Mouse (Mus musculus) neural tube, embryonic 14.5 days (tissue): ENCODE results near the gene Olfr1112. TPM values are rescaled to one million over a fixed set of nuclear protein-coding genes. Genes with fewer than 3 reads are reported as not detected.
"Not testable (repeated sequence)": the region's sequence is repeated elsewhere in the genome, so short reads cannot be mapped to it uniquely, and the experiment has no call there.

Source experiments
- ATAC-seq: fragments of 200-750 bp; cut with Nextera tagmentation; 2 replicates; pipeline ENCODE4 v1.8.0; 2017; ENCODE audit warnings: low read depth, mild to moderate bottlenecking, moderate TSS enrichment, moderate library complexity
- H3K27ac ChIP-seq: fragments of 300-500 bp; sonication (generic); 2 replicates; pipeline ENCODE4 v1.5.1; 2014; ENCODE audit warnings: low read depth, mild to moderate bottlenecking, control low read depth, low read length, moderate library complexity, mixed read lengths
- H3K27me3 ChIP-seq: fragments of 300-500 bp; sonication (generic); 2 replicates; pipeline ENCODE4 v1.6.1; 2014; ENCODE audit warnings: low read length; ENCODE audit not compliant: control insufficient read depth, insufficient read depth
- H3K36me3 ChIP-seq: fragments of 300-500 bp; sonication (generic); 2 replicates; pipeline ENCODE4 v1.6.1; 2014; ENCODE audit warnings: low read length, mixed read lengths; ENCODE audit not compliant: control insufficient read depth, insufficient read depth
- H3K4me1 ChIP-seq: fragments of 300-500 bp; sonication (generic); 2 replicates; pipeline ENCODE4 v1.6.1; 2014; ENCODE audit warnings: low read length; ENCODE audit not compliant: control insufficient read depth, insufficient read depth
- H3K4me2 ChIP-seq: fragments of 300-500 bp; sonication (generic); 2 replicates; pipeline ENCODE4 v1.6.1; 2014; ENCODE audit warnings: mild to moderate bottlenecking, low read depth, low read length, control low read depth
- H3K4me3 ChIP-seq: fragments of 300-500 bp; sonication (generic); 2 replicates; pipeline ENCODE4 v1.5.1; 2014; ENCODE audit warnings: low read depth, low read length, control low read depth, mixed read lengths
- H3K9ac ChIP-seq: fragments of 300-500 bp; sonication (generic); replicated peaks from 2 replicates; pipeline ENCODE4 v1.6.1; 2014; ENCODE audit warnings: low read depth, mild to moderate bottlenecking, control low read depth, low read length, mixed read lengths
- H3K9me3 ChIP-seq: fragments of 300-500 bp; sonication (generic); 2 replicates; pipeline ENCODE4 v1.6.1; 2016; ENCODE audit warnings: low read length; ENCODE audit not compliant: control insufficient read depth
- WGBS: fragments of 180-500 bp; shearing (Covaris S2); extraction: QIAGEN DNeasy Blood & Tissue Kit; methylation state at CpG from one replicate; pipeline ENCODE4 v1.1.7; 2014; 5-methylcytosine and 5-hydroxymethylcytosine counted together
- polyA plus RNA-seq: library from polyadenylated mRNA; unstranded; fragments of >200 nt; fragmentation: Nextera tagmentation; extraction: Ambion mirVana; gene quantifications from 2 replicates; pipeline ENCODE4 v1.2.1, GENCODE M21; 2014

Gene Olfr1112
- not detected in 2 replicates for polyA plus RNA-seq

DNA sequence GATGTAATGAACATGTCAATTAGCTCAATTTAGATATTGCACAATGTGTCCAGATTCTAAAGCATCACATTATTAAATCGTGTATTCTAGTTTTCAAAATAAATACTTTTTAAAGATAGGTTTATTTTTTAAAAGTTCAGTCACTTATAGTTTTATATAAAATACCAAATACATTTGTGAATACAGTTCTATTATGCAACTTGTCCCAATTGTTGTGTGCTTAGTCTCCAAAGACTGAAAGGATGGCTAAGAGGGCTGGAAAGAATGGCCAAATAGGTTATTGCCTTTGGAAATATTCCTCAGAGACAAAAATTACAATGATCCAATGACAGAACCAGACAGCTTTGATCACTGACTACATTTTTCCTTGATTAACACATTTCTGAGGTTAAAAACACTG is at the start of gene Olfr1112:
Olfr1112 (plus strand) TSS at position 301 of the 400 bp plus-strand sequence.
- Histone ChIP-seq H3K4me2 (no peak within 1 kb of the TSS), H3K27ac (no peak within 1 kb of the TSS), H3K36me3 (no peaks in the 10 kb centered on the region), H3K27me3 (no peaks in the 10 kb centered on the region), H3K9me3 (no peaks in the 10 kb centered on the region), H3K4me3 (no peak within 1 kb of the TSS), H3K4me1 (no peaks in the 10 kb centered on the region), H3K9ac (no peak within 1 kb of the TSS)
- WGBS, result 80% methylated on average over 1 of the region's 1 CpGs
- no peak for ATAC-seq

DNA sequence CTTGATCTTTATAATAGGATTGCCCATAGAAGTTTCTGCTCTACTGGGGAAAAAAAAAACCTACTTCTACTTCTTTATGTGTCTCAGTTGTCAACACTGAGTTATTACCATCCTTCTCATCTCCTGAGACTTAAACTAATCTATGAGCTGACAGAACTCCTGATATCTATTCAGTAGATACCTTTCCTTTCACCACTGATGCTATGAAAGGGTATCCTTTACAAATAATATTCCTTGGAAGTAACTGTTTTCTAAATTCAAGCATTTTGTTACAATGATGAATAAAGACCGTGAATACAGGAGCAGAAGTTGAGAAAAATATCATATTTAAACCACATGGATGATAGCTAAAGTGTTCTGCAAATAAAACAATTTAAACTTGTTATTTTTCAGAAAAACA is 47.4 kb upstream of the Olfr1112 start, which contains the start of gene Olfr1110:
Olfr1110 (minus strand) TSS at position 101 of the 400 bp plus-strand sequence.
- H3K27ac ChIP-seq, result no peak within 1 kb of the TSS
- no peak within 1 kb of the TSS for H3K4me2 ChIP-seq
- H3K4me3 ChIP-seq, result no peak within 1 kb of the TSS
- WGBS, result 82% methylated on average over 1 of the region's 1 CpGs
- ATAC-seq, result no peak
- H3K9ac ChIP-seq, result no peak within 1 kb of the TSS
- H3K4me1 ChIP-seq, result no peaks in the 10 kb centered on the region
- H3K36me3 ChIP-seq, result no peaks in the 10 kb centered on the region
- H3K9me3 ChIP-seq, result no peaks in the 10 kb centered on the region
- H3K27me3 ChIP-seq, result no peaks in the 10 kb centered on the region

- Histone ChIP-seq H3K4me1 (no peaks in the 10 kb centered on the region), H3K27me3 (no peaks in the 10 kb centered on the region), H3K27ac (no peak within 1 kb of the TSS), H3K4me3 (no peak within 1 kb of the TSS), H3K9ac (no peak within 1 kb of the TSS), H3K4me2 (no peak within 1 kb of the TSS), H3K36me3 (no peaks in the 10 kb centered on the region), H3K9me3 (no peaks in the 10 kb centered on the region)
- ATAC-seq, result no peak
These were observed 35.1 kb upstream of the Olfr1112 start, which contains the start of gene Olfr1111 for GRCm38 (mm10) chr2:87152524-87152923. Gene Olfr1111 (minus strand): TSS chr2:87152624.

DNA sequence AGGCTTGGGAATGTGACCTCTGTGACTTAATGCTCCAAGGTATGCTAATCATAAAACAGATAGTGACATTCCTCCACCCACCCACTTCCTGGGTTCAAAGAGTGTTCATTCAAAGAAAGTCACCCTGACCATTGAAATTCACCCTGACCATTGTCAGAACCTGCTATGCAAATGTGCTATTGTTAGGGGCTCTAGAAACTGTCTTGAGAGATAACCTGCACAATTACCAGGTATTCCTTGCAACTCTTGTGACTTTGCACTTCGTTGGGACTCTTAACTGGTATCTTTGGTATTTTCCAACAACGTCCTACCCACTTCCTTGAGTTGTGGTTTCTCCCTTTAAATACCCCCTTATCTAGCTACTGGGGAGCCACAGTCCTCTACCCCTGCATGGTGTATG is 19.9 kb upstream of the Olfr1112 start:
- ATAC-seq, H3K27ac ChIP-seq, H3K9me3 ChIP-seq, H3K9ac ChIP-seq, H3K4me1 ChIP-seq, H3K4me3 ChIP-seq, H3K36me3 ChIP-seq, H3K4me2 ChIP-seq, H3K27me3 ChIP-seq: not testable (repeated sequence)
- 91% methylated on average over 2 of the region's 2 CpGs for WGBS

DNA sequence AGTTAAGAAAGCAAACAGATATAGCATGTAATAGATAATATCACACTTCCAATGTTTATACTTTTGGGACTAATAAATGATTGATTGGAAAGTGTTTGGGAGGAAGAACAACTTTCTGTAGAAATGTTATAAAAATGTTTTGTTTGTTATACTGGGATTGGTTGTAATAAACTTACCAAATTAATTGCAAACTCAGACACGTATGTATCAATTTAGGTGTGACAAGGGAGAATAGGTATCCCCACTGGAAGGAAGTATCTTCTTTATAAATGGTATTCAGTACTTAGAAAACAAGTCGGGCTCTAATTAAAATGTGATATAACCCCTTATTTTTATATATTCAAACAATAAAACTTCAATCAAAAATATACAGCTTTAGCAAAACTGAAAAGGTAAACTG is 21.1 kb downstream of the Olfr1112 start, which contains the start of gene Olfr1113:
Olfr1113 (plus strand) TSS at position 301 of the 400 bp plus-strand sequence.
- 89% methylated on average over 2 of the region's 2 CpGs for WGBS
- Histone ChIP-seq H3K27me3 (no peaks in the 10 kb centered on the region), H3K4me2 (no peak within 1 kb of the TSS), H3K9me3 (no peaks in the 10 kb centered on the region), H3K9ac (no peak within 1 kb of the TSS), H3K4me1 (no peaks in the 10 kb centered on the region), H3K4me3 (no peak within 1 kb of the TSS), H3K36me3 (no peaks in the 10 kb centered on the region), H3K27ac (no peak within 1 kb of the TSS)
- no peak for ATAC-seq

Other genes with a start within 250 kb of the Olfr1112 start
- gene Olfr1099, start 227.1 kb upstream of the Olfr1112 start, polyA plus RNA-seq, result not detected in 2 replicates
- gene Olfr1100, start 207.8 kb upstream of the Olfr1112 start, polyA plus RNA-seq, result not detected in 2 replicates
- gene Olfr1101, start 196.6 kb upstream of the Olfr1112 start, polyA plus RNA-seq, result not detected in 2 replicates
- gene Olfr1102, start 189.4 kb upstream of the Olfr1112 start, polyA plus RNA-seq, result not detected in 2 replicates
- gene Olfr1104, start 160.7 kb upstream of the Olfr1112 start, polyA plus RNA-seq, result not detected in 2 replicates
- not detected in 2 replicates for gene Olfr1105, start 151.3 kb upstream of the Olfr1112 start, polyA plus RNA-seq
- not detected in 2 replicates for gene Olfr1106, start 135.5 kb upstream of the Olfr1112 start, polyA plus RNA-seq
- gene Olfr1107, start 112.0 kb upstream of the Olfr1112 start, polyA plus RNA-seq, result not detected in 2 replicates
- not detected in 2 replicates for gene Olfr1109, start 91.8 kb upstream of the Olfr1112 start, polyA plus RNA-seq
- not detected in 2 replicates for gene Olfr259, start 73.2 kb upstream of the Olfr1112 start, polyA plus RNA-seq
- not detected in 2 replicates for gene Olfr1110, start 47.5 kb upstream of the Olfr1112 start, polyA plus RNA-seq
- not detected in 2 replicates for gene Olfr1111, start 35.2 kb upstream of the Olfr1112 start, polyA plus RNA-seq
- not detected in 2 replicates for gene Olfr1113, start 21.2 kb downstream of the Olfr1112 start, polyA plus RNA-seq
- not detected in 2 replicates for gene Olfr1115, start 60.2 kb downstream of the Olfr1112 start, polyA plus RNA-seq
- not detected in 2 replicates for gene Olfr1116, start 79.7 kb downstream of the Olfr1112 start, polyA plus RNA-seq
- gene Olfr1118, start 119.8 kb downstream of the Olfr1112 start, polyA plus RNA-seq, result not detected in 2 replicates
- not detected in 2 replicates for gene Olfr1120, start 167.0 kb downstream of the Olfr1112 start, polyA plus RNA-seq
- not detected in 2 replicates for gene Olfr1121, start 182.1 kb downstream of the Olfr1112 start, polyA plus RNA-seq
- not detected in 2 replicates for gene Olfr1122, start 198.1 kb downstream of the Olfr1112 start, polyA plus RNA-seq
- not detected in 2 replicates for gene Olfr1123, start 228.8 kb downstream of the Olfr1112 start, polyA plus RNA-seq
- 0.08 and 0.10 TPM in 2 replicates for gene Olfr1124, start 242.5 kb downstream of the Olfr1112 start, polyA plus RNA-seq